Mouse (Mus musculus): ENCODE data around the gene Slc7a6os.

The Slc7a6os gene

DNA sequence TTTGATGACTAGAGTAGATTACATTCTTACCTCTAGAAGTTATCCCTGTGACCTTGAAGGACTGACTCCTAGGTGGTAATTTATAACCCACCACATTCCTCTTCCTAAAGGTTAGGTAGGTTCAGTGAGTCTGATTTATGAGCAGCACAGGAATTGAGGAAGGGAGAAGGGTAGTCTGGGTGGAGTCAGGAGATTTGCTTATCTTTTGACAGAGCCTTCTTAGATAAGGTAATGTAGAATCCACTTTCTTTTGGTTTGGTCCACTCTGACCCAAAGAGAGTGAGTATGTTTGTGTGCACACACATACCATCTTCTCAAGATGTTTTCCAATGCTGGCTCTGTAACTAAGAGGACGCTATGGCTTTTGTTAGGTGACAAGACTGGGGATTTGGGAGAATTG lies 33.1 kb downstream of the Slc7a6os start:
- DNase-seq (ENCODE audit: low spot score in 2 of 2), result no peak

DNA sequence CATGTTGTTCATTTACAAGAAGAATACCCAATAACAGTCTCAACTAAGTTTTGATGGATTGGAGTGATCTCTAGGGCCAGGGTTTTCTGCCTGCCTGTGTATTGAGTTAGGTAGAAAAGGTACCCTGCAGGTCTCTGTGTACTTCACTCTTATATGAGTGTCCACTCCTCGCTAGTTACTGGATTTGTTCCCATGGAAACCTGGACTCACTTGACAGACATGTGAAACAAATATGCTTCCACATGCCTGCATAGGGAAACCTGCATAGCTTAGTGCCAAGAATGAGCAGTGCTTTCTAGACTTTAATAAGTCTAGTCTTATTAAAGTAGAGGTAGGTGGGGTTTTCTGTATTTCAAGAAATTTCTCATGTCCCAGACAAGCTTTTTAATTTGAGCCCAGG lies 33.8 kb downstream of the Slc7a6os start:
- DNase-seq (ENCODE audit: low spot score in 2 of 2), result no peak

DNA sequence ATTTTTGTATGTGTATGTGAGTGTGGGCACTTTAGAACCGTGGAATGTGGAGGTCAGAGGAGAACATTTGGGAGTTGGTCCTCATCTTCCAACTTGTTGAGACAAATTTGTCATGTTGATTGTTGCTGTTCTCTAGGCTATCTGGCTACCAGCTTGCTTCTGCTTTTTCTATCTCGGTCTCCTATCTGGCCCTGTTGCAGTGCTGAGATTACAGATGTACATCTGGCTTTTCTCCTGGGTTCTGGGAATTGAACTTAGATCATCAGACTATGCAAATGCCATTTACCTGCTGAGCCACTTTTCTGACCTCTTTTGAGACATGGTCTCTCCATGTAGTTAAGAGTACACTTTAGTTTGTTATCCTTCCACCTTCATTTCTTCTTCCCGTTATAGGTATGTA lies 37.2 kb downstream of the Slc7a6os start:
- DNase-seq (ENCODE audit: low spot score in 2 of 2), result no peak

DNA sequence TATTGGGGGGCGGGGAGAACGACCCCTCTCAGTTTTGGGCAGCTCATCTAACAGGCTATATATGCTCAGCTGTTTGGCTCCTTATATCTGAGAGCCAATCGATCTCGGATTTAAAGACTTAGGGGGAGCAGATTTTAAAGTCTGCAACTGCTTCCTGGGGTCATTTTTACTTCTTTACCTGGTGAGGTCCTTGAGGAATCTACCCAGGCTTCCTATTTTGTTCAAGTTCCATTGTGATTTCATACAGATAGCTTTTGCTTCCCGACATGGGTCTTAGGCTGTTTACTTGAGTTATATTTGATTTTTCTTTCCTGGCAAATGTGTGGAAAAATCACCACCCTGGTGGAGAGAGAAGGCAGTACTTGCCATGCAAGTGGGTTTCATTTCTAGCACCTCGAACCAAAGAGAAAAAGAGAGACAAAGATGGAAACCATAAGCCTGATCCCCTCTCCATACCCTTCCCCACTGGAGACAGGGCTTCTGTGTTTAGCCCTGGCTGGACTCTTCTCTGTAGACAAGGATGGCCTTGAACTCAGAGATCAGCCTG lies 40.7 kb downstream of the Slc7a6os start:
- no peak for DNase-seq (ENCODE audit: low spot score in 2 of 2)

- DNase-seq (ENCODE audit: low spot score in 2 of 2), result peak; percentile 50 to 82
Observed at GRCm38 (mm10) chr8:106169017-106169933, 41.5 kb downstream of the Slc7a6os start.

GRCm38 (mm10) chr8:106168356-106169016 lies 42.2 kb downstream of the Slc7a6os start, which contains the start of gene Slc7a6:
Slc7a6 (plus strand) TSS chr8:106168857.
- DNase-seq (ENCODE audit: low spot score in 2 of 2), result peak; percentile 86 to 88

DNA sequence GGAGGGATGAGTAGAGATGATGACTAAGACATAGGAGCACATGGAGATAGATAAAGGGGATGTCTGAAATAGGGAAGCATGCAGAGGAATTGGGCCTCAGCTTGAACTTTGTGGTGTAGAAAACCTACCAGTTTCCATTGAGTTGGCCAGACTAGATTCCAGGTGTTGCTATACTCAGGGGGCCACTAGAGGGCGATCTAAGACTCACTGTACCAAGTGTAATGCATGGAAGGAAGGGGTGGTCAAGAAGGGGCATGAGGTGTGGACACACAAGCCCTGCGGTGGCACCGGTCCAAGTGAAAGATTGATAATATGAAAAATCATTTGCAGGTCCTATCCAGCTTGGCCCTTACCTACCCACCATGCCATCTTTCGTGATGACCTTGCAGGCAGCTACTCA lies 45.3 kb downstream of the Slc7a6os start:
- DNase-seq (ENCODE audit: low spot score in 2 of 2), result peak; percentile 89

- DNase-seq (ENCODE audit: low spot score in 2 of 2), result no peak
Observed at GRCm38 (mm10) chr8:106163251-106163650, 47.5 kb downstream of the Slc7a6os start.

DNA sequence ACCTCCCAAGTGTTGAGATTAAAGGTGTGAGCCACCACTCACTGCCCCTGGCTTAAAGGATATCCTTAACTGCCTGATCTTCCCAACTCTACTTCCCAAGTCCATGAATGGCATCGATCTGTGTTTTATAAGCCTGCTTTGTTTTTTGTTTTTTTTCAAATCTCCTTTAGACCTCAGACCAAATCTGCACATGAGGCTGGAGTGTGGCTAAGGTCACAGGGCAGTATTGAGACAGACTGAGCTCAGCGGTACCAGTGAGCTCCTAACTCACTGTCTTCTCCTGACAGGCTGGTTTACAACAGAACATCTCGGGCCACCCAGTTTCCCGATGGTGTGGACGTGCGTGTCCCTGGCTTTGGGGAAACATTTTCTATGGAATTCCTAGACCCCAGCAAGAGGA lies 50.9 kb downstream of the Slc7a6os start:
- no peak for DNase-seq (ENCODE audit: low spot score in 2 of 2)

DNA sequence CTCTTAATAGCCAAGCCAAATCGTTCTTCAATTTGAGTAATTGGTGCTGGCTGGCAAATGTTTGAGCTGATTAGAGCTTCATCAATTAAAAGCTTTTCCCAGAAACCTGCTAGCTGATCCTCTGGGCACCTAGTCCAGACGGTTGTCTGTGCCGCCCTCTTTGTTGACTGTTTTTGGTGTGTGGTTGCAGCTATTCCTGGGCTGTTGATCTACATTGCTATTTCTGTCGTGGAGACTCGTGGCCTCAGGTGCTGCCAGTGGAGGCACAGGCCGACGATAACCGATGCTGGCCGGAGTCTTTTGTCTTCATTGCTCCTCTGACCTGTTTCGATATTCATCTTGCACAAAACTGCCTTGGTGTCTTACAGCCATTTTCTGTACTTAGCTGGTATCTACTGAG lies 52.4 kb downstream of the Slc7a6os start:
- DNase-seq (ENCODE audit: low spot score in 2 of 2), result no peak

- no peak for DNase-seq (ENCODE audit: low spot score in 2 of 2)
Observed at GRCm38 (mm10) chr8:106157419-106157818, 53.3 kb downstream of the Slc7a6os start.

DNA sequence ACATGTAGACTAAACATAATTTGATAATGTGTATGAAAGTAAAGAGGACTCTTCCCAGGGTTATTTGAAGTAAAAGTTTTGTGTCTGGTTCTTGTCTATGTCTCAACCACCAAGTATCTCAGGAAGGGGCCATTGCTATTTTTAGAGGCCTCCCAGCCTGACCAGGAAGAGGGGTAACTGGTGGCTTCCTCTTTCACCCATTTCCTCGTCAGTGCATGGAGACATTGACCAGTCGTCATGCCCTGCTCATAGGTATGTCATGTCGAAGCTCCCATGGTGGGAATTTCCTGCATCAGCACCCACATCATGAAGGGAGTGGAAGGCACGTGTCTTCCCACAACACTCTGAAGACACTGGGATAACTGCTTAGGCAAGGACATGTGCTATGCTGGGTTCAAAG lies 57.9 kb downstream of the Slc7a6os start:
- no peak for DNase-seq (ENCODE audit: low spot score in 2 of 2)

GRCm38 (mm10) chr8:106151041-106151440 lies 59.7 kb downstream of the Slc7a6os start:
- DNase-seq (ENCODE audit: low spot score in 2 of 2), result no peak
